Mouse (Mus musculus) left cerebral cortex, adult 2 months (tissue): ENCODE results near the gene Sox13. TPM values are rescaled to one million over a fixed set of nuclear protein-coding genes. Genes with fewer than 3 reads are reported as not detected.

Source experiments
- DNase-seq, 2 experiments: peaks; one replicate each; pipeline ENCODE4 v3.0.0; 2021 to 2022; ENCODE audit warnings: low spot score in 2 of 2, mixed read lengths in 1 of 2; ENCODE audit errors: extremely low spot score in 1 of 2
- H3K27ac ChIP-seq: fragments of 200-600 bp; 2 replicates; pipeline ENCODE4 v1.8.1; 2022
- H3K4me3 ChIP-seq: fragments of 200-600 bp; 2 replicates; pipeline ENCODE4 v1.8.1; 2022
- CTCF ChIP-seq: fragments of 200-600 bp; IDR thresholded peaks from 2 replicates; pipeline ENCODE4 v1.8.1; 2022; ENCODE audit warnings: antibody characterized with exemption, mild to moderate bottlenecking, moderate library complexity
- intact Hi-C: fragments of 180-260 bp; cut with DNase I; formaldehyde crosslinking; loops from one replicate; pipeline ENCODE4 v1.15.1; 2025
- total RNA-seq, 2 experiments: library from RNA; stranded (reverse); gene quantifications; 2 replicates each; pipeline ENCODE4 v1.2.3; 2021

The Sox13 gene
- total RNA-seq, 2 experiments from 2014 or later: 8.9 to 9.3 TPM

DNA sequence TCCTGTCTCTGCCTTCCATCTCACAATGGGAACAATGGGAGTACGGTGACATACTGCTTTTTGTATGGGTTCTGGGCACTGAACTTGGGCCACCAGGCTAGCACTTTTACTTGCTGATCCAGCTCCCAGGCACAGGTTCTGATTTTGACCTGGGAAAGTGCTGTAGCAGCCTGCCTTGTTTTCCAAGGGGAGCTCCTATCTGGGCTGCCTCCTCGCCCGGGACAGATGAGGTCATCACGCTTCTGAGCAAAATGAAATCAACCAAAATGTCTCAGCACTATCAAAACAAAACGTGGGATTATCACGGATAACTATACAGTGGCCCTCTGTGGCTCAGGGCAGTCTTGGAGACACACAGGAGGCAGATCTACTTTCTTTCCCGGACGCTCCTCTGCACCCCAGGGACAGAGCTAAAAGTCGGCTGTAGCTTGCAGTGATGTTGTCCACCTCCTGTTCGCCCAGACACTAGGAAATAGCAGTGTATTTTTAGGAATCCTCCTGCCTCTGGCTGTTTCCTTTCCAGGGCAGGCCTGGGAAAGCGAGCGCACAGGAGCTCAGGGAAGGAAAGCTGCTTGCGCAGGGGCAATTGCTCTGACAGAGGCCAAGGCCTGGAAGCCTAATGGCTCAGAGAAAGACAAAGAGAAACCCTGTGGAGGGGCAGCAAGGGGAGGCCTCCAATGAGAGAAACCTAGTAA, 27.8 kb upstream of the Sox13 start:
- Histone ChIP-seq H3K4me3 (no peak overlapping the region), H3K27ac (no peak overlapping the region)
- intact Hi-C loops: no loop called here
- no peak for TF ChIP-seq CTCF
- DNase-seq: no peak

DNA sequence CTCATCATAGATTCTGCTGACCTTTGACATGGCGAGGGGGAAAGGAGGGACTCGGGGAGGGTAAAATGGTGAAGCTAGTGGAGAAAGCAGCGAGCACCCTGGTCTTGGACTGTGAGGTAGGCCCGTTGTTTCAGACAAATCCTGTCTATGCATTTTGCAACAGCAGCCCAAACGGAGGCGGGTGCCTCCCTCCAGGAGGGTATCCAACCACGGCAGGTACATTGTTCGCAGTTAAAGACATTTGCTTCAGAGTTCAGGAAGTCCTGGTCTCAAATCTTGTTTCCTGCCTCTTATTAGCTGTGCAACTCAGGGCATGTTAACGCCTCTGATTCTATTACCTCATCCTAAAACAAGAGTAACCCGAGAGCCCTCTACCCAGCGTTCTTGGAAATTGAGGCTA, 26.8 kb upstream of the Sox13 start:
- no peak for TF ChIP-seq CTCF
- DNase-seq: no peak
- intact Hi-C loops: no loop called here
- Histone ChIP-seq H3K27ac (no peak overlapping the region), H3K4me3 (no peak overlapping the region)

DNA sequence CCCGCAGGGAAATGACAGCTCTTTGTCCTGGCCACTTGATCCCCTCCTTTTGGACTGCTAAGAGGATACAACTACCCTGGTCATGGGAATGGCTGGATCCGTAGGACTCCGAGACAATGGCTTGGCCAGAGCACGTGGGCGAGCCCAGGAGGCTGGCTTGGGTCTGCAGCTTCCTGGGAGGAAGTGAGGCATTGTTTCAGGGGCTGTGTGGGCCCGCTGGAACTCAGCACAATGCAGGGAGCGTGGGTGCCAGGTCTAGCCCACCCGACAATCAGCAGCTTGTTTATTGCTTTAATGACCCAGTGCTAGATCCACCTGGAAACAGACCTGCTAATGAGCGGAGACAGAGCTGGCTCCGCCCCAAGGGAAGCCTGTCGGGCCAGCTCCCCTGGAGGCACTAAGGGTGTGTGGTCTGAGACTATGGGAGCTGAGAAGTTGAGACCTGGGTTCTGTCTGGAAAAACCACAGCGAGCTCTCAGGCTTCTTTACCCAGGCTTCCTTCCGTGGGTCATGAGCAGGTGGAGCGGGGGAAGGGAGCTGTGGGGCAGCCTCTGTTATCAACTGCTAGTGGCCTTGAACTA, 24.3 kb upstream of the Sox13 start:
- Histone ChIP-seq H3K27ac (no peak overlapping the region), H3K4me3 (no peak overlapping the region)
- DNase-seq: no peak
- intact Hi-C loops: loop anchor here (1.0 kb wide), 1 partner anchor 51 kb away; no protein-coding TSS in a partner anchor
- TF ChIP-seq CTCF: no peak; the same call in 1 of the 2 replicates

DNA sequence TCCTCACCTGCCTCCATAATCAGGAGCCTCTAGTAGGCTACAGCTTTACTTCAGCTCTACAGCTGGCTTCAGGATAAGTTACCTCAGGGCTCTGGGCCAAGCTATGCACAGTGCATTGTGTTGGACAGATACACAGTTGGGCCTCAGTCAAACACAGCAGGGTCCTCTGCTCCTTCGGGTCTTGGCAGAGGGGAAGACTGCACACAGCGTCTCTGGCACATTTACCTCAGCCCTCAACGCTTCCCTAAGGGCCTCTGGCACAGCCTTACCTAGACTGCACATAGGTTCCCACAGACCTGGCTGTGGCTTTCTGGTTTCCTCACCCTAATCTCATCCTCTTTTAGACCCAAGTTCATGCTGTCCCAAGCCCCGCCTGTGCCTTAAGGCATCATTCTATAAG, 22.1 kb upstream of the Sox13 start:
- no peak overlapping the region for H3K27ac ChIP-seq
- no peak overlapping the region for H3K4me3 ChIP-seq
- intact Hi-C loops: no loop called here
- no peak for TF ChIP-seq CTCF
- DNase-seq: no peak

DNA sequence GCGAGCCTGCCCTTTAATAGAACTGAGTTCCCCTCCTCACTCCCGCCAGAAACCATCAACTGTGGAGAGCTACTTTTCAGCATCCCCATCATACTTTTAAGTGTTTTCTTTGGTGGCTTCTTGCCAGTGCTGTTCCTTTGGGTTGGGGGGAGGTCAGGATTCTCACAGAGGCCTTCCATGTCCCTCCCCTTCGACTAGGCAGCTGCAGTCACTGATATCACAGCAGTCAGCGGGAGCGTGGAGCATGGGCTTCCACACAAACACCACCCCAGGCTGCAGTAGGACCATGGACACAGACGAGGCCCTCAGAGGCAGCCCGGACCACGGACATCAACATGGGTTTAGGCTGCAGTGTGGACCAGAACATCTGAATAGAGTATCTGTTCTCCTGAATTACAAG, 20.1 kb upstream of the Sox13 start:
- no peak overlapping the region for H3K27ac ChIP-seq
- TF ChIP-seq CTCF: no peak
- DNase-seq: no peak
- no peak overlapping the region for H3K4me3 ChIP-seq
- intact Hi-C loops: no loop called here

DNA sequence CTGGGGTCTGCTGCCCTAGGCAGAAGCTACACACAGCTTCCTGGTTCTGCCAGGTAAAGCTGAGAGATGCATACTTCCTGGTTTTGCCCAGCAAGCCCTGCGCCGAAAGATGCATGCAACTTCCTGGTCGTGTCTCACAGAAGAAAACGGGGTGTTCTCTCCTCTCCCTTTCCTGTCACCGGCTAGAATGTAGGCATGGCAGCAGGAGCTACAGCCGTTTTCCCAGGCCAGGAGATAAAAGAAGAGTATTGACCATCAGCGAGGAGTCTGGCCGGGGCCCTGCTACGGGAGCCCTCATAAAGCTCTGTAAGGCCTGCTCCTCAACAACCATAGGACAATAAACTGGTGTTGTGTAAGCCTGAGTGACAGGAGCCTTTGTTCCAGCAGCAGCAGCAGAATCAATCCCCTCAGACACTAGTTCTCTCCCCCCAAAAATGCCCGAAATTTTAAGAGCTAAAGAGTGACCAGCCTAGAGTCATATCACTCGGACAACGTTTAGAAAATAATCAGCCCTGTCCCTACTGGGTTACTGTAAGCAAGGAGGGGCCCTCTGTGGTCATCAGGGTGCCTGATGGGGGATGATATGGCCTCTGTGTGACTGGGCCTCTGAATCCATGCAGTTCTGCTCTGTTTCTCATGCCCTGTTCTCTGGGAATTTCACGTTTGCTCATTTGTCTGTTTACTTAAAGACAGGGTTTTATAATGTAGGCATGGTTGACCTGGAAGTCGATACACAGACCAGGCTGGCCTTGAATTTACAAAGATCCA, 13.9 kb upstream of the Sox13 start:
- H3K4me3 ChIP-seq: no peak overlapping the region
- H3K27ac ChIP-seq: no peak overlapping the region
- no peak for TF ChIP-seq CTCF
- intact Hi-C loops: no loop called here
- no peak for DNase-seq

DNA sequence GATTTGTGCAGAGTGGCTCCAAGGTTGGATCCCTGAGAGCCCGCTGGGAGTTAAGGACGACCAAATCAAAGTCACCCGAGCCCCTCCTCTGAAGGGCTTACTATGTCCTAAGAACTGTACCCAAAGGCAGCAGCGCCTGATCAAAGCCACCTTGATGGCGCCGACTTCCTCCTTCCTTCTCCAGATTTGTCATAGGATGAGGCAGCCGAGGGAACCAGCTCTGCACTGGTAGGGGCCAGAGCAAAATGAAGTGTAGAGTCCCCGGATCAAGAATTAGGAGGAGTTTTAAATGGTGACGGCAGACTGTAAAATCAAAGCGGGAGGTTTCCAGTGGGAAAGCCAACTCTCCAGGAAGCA, 10.6 kb upstream of the Sox13 start:
- H3K27ac ChIP-seq: peak overlapping the region; percentile 19; the same call in 1 of the 2 replicates
- no peak for DNase-seq
- TF ChIP-seq CTCF: no peak
- peak overlapping the region; percentile 17 for H3K4me3 ChIP-seq
- intact Hi-C loops: no loop called here

DNA sequence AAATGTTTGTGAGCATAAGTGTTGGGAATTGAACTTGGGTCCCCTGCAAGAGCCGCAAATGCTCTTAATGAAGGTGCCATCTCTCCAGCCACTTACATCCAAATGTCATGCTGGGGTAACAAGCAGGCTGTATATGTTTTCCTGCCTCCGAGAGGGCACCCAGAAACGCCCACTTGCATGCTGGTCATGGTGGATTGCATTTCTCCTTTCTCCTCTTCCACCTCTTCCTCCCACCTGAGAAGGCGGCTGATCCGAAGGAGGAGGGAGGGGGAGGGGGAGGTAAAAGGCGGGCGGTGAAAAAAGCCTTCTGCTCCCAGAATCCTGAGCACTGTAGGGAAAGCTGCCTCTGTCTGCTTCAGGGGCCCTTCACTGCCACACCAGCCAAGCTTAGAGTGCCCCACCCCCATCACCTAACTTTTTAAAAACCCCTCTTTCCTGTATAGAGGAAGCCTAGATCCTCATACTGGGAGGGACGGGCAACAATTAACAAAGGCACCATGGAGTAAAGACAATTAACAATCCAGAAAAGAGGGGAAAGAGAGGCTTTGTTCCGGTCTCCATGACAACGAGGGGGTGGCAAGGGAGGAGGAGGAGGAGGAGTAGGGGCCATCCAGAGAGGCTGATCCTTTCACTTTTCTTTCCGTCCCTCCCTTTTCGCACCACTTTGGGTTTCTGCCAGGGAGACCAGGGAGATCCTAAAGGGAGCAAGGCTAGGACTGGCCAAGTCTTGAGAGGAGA, 10.0 kb upstream of the Sox13 start:
- peak overlapping the region; percentile 17 for H3K4me3 ChIP-seq
- no peak for TF ChIP-seq CTCF
- H3K27ac ChIP-seq: peak overlapping the region; percentile 19; the same call in 1 of the 2 replicates
- intact Hi-C loops: no loop called here
- peak in 1 of 2 experiments; percentile 23 for DNase-seq

DNA sequence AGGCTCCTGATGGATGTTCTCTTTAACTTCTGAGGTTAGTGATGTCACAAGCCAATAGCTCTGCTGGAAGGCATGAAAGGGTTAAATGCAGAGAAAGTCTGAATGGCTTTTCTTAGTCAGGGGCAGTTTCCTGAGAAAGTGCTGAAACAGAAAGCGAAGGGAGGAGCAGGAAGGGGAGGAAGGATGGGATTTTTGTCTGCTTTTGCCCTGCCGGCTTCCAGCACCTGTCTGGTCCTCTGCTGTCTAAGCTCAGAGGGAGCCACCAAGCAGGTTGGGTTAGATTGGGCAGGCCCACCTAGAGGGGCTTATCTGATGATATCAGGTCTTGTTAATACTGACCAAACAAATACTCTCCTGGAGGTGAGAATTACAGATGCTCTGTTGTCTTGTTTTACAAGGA, 8.4 kb upstream of the Sox13 start:
- no peak for TF ChIP-seq CTCF
- Histone ChIP-seq H3K4me3 (no peak overlapping the region), H3K27ac (no peak overlapping the region)
- DNase-seq: no peak
- intact Hi-C loops: no loop called here

DNA sequence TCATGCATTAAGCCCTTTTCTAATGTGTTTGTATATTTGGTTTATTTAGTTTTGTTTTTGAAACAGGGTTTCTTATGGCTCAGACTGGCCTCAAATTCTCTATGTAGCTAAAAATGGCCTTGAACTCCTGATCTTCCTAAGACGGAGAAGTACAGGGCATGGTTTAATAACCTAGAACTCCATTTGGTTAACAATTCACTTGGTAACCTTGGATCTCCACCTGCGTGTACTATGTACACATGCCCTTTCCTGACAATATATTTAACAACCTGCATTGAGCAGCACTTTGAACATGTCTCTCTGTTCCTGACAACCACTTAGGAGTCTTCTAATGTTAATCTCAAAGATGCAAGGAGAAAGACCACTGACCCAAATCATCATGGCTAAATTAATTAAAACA, 7.0 kb upstream of the Sox13 start:
- no peak for TF ChIP-seq CTCF
- intact Hi-C loops: no loop called here
- DNase-seq: no peak
- H3K27ac ChIP-seq: no peak overlapping the region
- no peak overlapping the region for H3K4me3 ChIP-seq

DNA sequence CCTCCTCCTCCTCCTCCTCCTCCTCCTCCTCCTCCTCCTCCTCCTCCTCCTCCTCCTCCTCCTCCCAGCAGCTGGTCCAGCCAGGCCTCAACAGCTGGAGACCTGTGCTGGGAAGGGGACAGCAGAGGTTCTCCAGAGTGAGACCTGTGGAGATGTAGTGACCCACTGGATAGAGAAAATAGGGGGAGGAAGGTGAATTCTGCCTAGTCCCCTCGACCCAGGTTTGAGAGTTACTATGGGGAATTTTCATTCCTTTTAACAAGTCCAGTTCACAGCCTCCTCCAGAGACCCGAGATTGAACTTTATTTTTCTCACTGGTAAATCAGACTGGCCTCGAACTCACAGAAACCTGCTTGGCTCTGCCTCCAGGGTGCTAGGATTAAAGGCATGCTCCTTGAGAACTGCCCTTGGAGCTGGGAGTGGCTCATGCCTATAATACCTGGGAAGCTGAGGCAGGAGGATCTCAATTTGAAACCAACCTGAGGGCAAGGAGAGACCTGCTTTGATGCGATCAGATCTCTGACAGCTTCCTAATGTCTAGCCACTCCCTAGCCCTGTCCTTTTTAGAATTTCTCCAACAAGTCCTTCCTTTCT, 467 bp upstream of the Sox13 start:
- intact Hi-C loops: loop anchor here (2.0 kb wide), 1 partner anchor 68 kb away; no protein-coding TSS in a partner anchor
- Histone ChIP-seq H3K4me3 (no peak overlapping the region), H3K27ac (no peak overlapping the region)

More for the DNA sequence above, 467 bp upstream of the Sox13 start:
- no peak for DNase-seq
- no peak for TF ChIP-seq CTCF
